Mouse (Mus musculus) forebrain, embryonic 14.5 days (tissue): ENCODE results near the gene Rsph1. TPM values are rescaled to one million over a fixed set of nuclear protein-coding genes. Genes with fewer than 3 reads are reported as not detected.

ENCODE experiments used
- ATAC-seq: fragments of 200-750 bp; cut with Nextera tagmentation; 2 replicates; pipeline ENCODE4 v1.8.0; 2017; ENCODE audit warnings: mild to moderate bottlenecking, moderate library complexity
- DNase-seq: peaks from one replicate; pipeline ENCODE4 v3.0.0-alpha.2; 2015; ENCODE audit warnings: low spot score
- H3K27ac ChIP-seq: fragments of 300-500 bp; sonication (generic); 2 replicates; pipeline ENCODE4 v1.5.1; 2014; ENCODE audit warnings: low read depth, mild to moderate bottlenecking, control low read depth, low read length, moderate library complexity
- H3K27me3 ChIP-seq: fragments of 300-500 bp; sonication (generic); replicated peaks from 2 replicates; pipeline ENCODE4 v1.6.1; 2014; ENCODE audit warnings: low read length, control low read depth, mixed read lengths; ENCODE audit not compliant: control insufficient read depth, insufficient read depth
- H3K36me3 ChIP-seq: fragments of 300-500 bp; sonication (generic); 2 replicates; pipeline ENCODE4 v1.6.1; 2014; ENCODE audit warnings: low read length, control low read depth; ENCODE audit not compliant: control insufficient read depth, insufficient read depth
- H3K4me1 ChIP-seq: fragments of 300-500 bp; sonication (generic); 2 replicates; pipeline ENCODE4 v1.6.1; 2014; ENCODE audit warnings: antibody characterized with exemption, low read length, control low read depth; ENCODE audit not compliant: control insufficient read depth, insufficient read depth
- H3K4me2 ChIP-seq: fragments of 300-500 bp; sonication (generic); 2 replicates; pipeline ENCODE4 v1.6.1; 2014; ENCODE audit warnings: mild to moderate bottlenecking, control low read depth, low read length
- H3K4me3 ChIP-seq: fragments of 300-500 bp; sonication (generic); 2 replicates; pipeline ENCODE4 v1.5.1; 2014; ENCODE audit warnings: low read depth, low read length, control low read depth
- H3K9ac ChIP-seq: fragments of 300-500 bp; sonication (generic); 2 replicates; pipeline ENCODE4 v1.6.1; 2014; ENCODE audit warnings: mild to moderate bottlenecking, low read length, control low read depth, moderate library complexity
- H3K9me3 ChIP-seq: fragments of 300-500 bp; sonication (generic); replicated peaks from 2 replicates; pipeline ENCODE4 v1.6.1; 2016; ENCODE audit warnings: low read length, control low read depth, mixed read lengths; ENCODE audit not compliant: control insufficient read depth
- WGBS: fragments of 180-500 bp; shearing (Covaris S2); extraction: QIAGEN DNeasy Blood & Tissue Kit; methylation state at CpG from one replicate; pipeline ENCODE4 v1.1.7; 2014; 5-methylcytosine and 5-hydroxymethylcytosine counted together
- polyA plus RNA-seq: library from polyadenylated mRNA; unstranded; fragments of >200 nt; fragmentation: Nextera tagmentation; extraction: Ambion mirVana; gene quantifications from 2 replicates; pipeline ENCODE4 v1.2.1, GENCODE M21; 2014

The Rsph1 gene
- polyA plus RNA-seq, 1 experiment from 2014 or later = 2.9 TPM

DNA sequence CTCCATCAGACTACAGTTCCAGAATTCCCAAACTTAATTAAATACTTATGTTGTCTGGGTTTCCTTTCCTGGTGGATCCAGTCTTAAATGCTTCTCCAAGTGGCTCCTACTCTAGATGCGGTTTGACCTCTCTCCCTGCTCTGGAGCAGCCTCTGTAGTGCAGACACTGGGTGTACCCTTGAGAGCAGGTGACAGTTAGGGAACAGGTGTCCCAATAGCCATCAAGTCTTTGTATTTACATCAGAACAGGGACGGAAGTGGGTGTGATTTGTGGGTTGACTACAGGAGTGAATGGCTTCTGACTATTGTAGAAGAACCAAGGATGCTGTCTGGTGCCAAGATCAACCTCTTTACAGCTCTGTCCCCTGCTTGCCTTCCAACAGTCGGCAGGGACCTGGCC lies 30.6 kb upstream of the Rsph1 start:
- ATAC-seq (no peak), DNase-seq (no peak)
- Histone ChIP-seq H3K27me3 (no peaks in the 10 kb centered on the region), H3K4me3 (no peak overlapping the region), H3K9ac (no peak overlapping the region), H3K9me3 (no peaks in the 10 kb centered on the region), H3K4me2 (no peak overlapping the region), H3K36me3 (no peaks in the 10 kb centered on the region), H3K4me1 (no peaks in the 10 kb centered on the region), H3K27ac (no peak overlapping the region)
- 85% methylated on average over 3 of the region's 3 CpGs for WGBS

DNA sequence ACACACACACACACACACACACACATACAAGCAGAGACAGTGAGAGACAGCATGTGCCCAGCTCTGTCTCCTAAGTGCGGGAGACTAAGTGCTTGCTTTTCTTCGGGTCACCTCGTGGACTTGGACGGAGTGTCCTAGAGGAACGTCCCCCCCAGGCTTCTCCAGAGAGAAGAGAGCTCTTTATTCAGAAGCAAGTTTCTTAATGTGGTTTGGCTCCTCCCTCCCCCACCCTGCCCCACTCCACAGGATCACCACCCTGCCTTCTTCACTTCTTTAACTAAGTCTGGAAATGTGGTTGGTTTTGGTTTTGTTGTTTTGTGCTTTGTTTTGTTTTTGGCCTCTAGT lies 28.6 kb upstream of the Rsph1 start:
- Histone ChIP-seq H3K27ac (no peak overlapping the region), H3K27me3 (no peaks in the 10 kb centered on the region), H3K9ac (no peak overlapping the region), H3K4me1 (no peaks in the 10 kb centered on the region), H3K9me3 (no peaks in the 10 kb centered on the region), H3K4me2 (no peak overlapping the region), H3K36me3 (no peaks in the 10 kb centered on the region), H3K4me3 (no peak overlapping the region)
- ATAC-seq (no peak), DNase-seq (no peak)
- WGBS = 67% methylated on average over 5 of the region's 5 CpGs

DNA sequence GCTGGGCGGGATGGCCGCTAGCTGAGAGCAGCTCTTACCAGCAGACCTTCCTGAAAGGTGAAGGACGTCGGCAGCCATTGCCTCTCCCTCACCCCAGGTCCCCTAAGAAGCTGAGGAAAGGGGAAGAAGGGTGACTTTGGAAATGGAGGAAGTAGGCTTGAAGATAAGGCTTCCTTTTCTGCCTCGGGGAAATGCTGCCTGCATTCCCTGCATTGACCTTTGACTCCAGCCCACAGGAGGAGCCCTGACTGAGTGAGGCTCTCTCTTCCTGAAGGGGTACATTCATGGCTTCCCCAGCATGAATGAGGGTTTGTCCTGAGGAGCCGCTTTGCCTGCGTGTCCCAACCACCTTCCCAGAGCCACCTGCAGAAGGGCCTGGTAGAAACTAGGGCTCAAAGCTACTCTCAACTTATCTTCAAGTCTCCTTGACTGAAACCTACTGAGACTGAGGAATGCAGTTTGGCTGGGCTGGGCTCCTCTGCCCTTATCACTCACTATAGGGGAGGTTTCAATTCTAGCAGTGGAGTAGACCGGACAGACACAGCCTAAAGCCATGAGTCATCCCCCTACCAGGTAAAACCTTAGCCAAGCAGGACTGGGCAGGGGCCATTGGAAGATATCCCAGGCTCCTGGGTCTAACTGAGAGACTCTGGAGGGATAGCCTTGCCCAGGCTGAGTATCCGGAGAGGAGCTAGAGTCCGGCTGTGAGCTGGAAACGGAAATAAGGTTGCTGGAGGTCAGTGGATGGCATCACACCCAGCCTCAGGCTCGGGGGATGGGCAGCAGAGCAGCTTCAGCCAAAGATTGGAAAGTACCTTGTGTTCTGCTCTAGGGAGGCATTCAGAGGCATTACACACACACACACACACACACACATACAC lies 28.0 kb upstream of the Rsph1 start:
- ATAC-seq = no peak
- no peak overlapping the region for H3K4me3 ChIP-seq
- 64% methylated on average over 12 of the region's 12 CpGs for WGBS

DNA sequence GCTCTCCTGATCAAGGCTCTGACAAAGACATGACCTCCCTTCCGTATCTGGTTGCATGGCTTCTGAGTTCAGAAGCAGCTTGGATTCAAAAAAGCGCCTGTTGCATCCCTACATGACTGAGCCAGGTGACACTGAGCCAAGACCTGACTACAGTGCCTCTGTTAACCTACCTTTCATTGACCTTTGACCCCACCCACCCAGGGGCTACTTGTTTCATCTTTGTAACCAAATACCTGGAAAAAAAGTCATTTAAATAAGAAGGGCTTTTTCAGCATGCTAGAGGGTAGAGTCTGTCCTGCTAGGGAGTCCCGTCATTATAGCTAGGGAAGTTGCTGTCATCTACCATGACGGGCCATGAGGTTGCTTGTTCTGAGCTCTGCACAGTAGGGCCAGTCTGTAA lies 26.2 kb upstream of the Rsph1 start:
- Histone ChIP-seq H3K4me2 (no peak overlapping the region), H3K27ac (no peak overlapping the region), H3K27me3 (no peaks in the 10 kb centered on the region), H3K4me3 (no peak overlapping the region), H3K4me1 (no peaks in the 10 kb centered on the region), H3K9ac (no peak overlapping the region), H3K9me3 (no peaks in the 10 kb centered on the region), H3K36me3 (no peaks in the 10 kb centered on the region)
- 83% methylated on average over 4 of the region's 4 CpGs for WGBS
- DNase-seq (no peak), ATAC-seq (no peak)

More for the DNA sequence above, 28.0 kb upstream of the Rsph1 start:
- Histone ChIP-seq H3K36me3 (no peaks in the 10 kb centered on the region), H3K9ac (no peak overlapping the region), H3K27ac (no peak overlapping the region), H3K27me3 (no peaks in the 10 kb centered on the region), H3K4me2 (no peak overlapping the region), H3K9me3 (no peaks in the 10 kb centered on the region), H3K4me1 (no peaks in the 10 kb centered on the region)
- DNase-seq = no peak

DNA sequence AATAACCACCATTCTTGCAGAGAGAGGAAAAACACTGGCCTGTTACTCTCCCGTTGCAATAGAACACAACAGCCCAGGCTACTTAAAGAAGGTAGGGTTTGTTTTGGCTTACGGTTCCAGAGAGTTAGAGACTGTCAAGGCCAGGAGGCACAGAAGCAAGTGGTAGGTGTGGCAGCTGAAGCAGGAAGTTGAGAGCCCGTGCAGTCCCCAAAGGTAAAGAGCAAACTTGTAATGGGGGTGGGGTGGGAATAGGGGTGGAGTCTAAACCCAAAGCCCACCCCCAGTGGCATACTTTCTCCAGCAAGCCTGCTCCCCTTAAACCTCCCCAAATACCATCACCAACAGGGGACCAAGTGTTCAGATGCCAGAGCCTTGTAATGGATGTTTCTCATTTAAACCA lies 23.6 kb upstream of the Rsph1 start:
- H3K36me3 ChIP-seq = no peaks in the 10 kb centered on the region
- 76% methylated on average over 3 of the region's 3 CpGs for WGBS
- DNase-seq = no peak
- ATAC-seq = no peak
- H3K9me3 ChIP-seq = no peaks in the 10 kb centered on the region
- no peak overlapping the region for H3K4me2 ChIP-seq
- H3K27me3 ChIP-seq = no peaks in the 10 kb centered on the region
- H3K9ac ChIP-seq = no peak overlapping the region
- H3K27ac ChIP-seq = no peak overlapping the region
- no peak overlapping the region for H3K4me3 ChIP-seq
- peaks cover 13% of the 10 kb centered on the region for H3K4me1 ChIP-seq

DNA sequence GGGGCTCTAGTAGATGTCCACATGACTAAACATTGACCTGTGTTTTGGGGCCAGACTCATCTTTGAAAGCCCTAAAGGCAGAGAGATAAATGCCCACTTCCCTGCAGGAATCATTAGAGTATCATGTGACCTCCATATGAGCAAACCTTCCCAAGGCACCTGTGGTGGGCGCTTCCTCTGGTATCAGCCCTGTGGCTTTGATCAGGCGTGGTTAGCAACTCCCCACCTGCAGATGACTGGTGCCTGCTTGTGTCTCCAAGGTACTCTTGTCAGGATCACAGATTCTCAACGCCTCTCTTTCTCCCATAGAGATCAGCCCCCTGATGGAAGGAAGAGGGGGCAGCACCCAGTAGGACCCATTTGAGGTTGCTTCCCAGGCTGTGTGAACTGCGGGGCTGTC lies 22.8 kb upstream of the Rsph1 start:
- Histone ChIP-seq H3K9me3 (no peaks in the 10 kb centered on the region), H3K4me2 (no peak overlapping the region), H3K4me1 (peaks cover 17% of the 10 kb centered on the region), H3K27me3 (no peaks in the 10 kb centered on the region), H3K27ac (no peak overlapping the region), H3K36me3 (no peaks in the 10 kb centered on the region), H3K4me3 (no peak overlapping the region), H3K9ac (no peak overlapping the region)
- 89% methylated on average over 4 of the region's 4 CpGs for WGBS
- ATAC-seq (no peak), DNase-seq (no peak)

DNA sequence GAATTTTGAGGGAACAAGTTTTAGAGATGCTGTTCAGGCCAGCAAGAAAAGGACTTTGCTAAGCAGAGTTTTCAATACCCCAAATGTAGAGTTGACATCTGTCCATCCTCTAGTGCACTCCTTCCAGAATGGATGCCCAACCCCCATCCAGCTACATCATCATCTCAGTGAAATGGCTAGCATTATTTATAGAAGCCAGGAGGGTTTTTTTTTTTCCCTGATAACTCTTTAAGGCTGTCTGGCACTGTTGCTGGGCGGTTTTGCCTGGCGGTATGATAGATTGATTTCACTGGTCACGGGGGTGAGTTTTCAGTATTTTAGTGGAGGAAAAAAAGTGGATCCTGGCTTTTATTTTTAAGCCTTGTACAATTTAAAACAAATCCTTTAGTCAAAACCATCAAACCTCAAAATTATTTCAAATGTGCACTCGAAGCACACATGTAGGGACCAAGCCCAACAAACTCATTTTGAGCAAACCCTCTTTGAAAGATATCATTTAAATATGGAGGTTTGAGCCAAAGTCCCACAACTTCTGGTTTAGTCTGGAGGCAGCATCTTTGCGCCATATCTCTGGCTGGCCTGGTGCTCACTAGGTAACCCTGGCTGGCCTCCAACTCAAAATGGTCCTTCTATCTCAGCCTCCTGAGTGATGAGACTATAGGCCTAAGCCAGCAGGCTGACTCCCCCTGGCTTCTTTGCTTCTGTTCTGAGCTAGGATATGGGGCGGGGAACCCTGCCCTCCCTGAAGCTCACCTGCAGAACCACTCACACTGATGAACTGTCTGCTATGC lies 21.4 kb upstream of the Rsph1 start:
- 89% methylated on average over 6 of the region's 6 CpGs for WGBS
- Histone ChIP-seq H3K4me1 (peaks cover 17% of the 10 kb centered on the region), H3K36me3 (no peaks in the 10 kb centered on the region), H3K27ac (no peak overlapping the region), H3K9ac (no peak overlapping the region), H3K4me2 (no peak overlapping the region), H3K27me3 (no peaks in the 10 kb centered on the region), H3K4me3 (no peak overlapping the region), H3K9me3 (no peaks in the 10 kb centered on the region)
- no peak for ATAC-seq
- DNase-seq = no peak

DNA sequence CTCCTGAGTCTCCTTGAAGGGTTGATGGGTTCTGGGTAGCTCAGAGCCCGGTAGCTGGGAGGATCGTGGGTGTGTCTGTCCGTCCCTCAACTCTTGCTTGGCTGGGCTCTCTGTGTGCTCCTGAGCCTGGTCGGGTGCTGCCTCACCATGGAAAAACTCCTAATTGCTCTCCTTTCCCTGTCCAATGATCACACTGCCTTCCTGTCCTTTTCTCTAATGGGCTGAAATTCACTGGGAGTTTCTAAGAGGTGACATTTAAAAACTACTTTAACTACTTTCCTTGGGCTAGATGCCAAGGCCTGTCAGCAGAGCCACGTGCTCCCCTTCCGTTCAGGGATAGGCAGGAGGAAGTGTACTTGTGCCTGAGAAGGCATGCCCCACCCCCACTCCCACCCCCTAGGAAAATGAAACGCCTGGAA lies 20.3 kb upstream of the Rsph1 start:
- peaks cover 17% of the 10 kb centered on the region for H3K4me1 ChIP-seq
- no peaks in the 10 kb centered on the region for H3K9me3 ChIP-seq
- no peak overlapping the region for H3K27ac ChIP-seq
- peak overlapping the region; percentile 55; the same call in 1 of the 2 replicates for H3K4me3 ChIP-seq
- peak overlapping the region; percentile 97 for H3K4me2 ChIP-seq
- no peak overlapping the region; the same call in 1 of the 2 replicates for H3K9ac ChIP-seq
- H3K36me3 ChIP-seq = no peaks in the 10 kb centered on the region
- DNase-seq (peak; percentile 73), ATAC-seq (no peak)
- 5% methylated on average over 7 of the region's 7 CpGs for WGBS
- H3K27me3 ChIP-seq = no peaks in the 10 kb centered on the region
